Mouse (Mus musculus) heart, adult 18-20 months (tissue): ENCODE measurements around the gene Rp9. TPM values are rescaled to one million over a fixed set of nuclear protein-coding genes. Genes with fewer than 3 reads are reported as not detected.

Experiments
- DNase-seq, 2 experiments: peaks; one replicate each; pipeline ENCODE4 v3.0.0; 2021 to 2022; ENCODE audit warnings: mixed read lengths in 1 of 2
- long read RNA-seq, 2 experiments: library from polyadenylated mRNA; stranded (forward); transcript quantifications; one replicate each; pipeline ENCODE4 v2.0.0; 2021
- total RNA-seq, 2 experiments: library from RNA; stranded (reverse); gene quantifications; 2 replicates each; pipeline ENCODE4 v1.2.3; 2021

Gene Rp9
- 10 to 100 TPM; 39.2 to 39.6 TPM for total RNA-seq
- long read RNA-seq, experiment 1, transcript Rp9-201 (6 exons, 1,134 nt) = major isoform, 22 of 30 reads
- long read RNA-seq, experiment 1, partial matches to known transcripts = 2 of 30 reads
- long read RNA-seq, experiment 1, other reads (novel, unspliced or antisense) = 6 of 30 reads
- long read RNA-seq, experiment 2, transcript Rp9-201 (6 exons, 1,134 nt) = major isoform, 19 of 25 reads
- long read RNA-seq, experiment 2, partial matches to known transcripts = 6 of 25 reads
- long read RNA-seq, experiment 2, other reads (novel, unspliced or antisense) = 0 of 25 reads

GRCm38 (mm10) chr9:22469643-22470042 is at the start of gene Rp9:
TSS of gene Rp9 (minus strand) at chr9:22469743.
- no peak for DNase-seq

- DNase-seq = peak; percentile 24 to 51
These were observed 49.0 kb upstream of the Rp9 start for GRCm38 (mm10) chr9:22518394-22519041.

- DNase-seq = no peak
These were observed 45.5 kb upstream of the Rp9 start for GRCm38 (mm10) chr9:22515076-22515475.

- no peak for DNase-seq
These were observed 36.0 kb upstream of the Rp9 start for GRCm38 (mm10) chr9:22505574-22505973.

GRCm38 (mm10) chr9:22503581-22503980 is 34.0 kb upstream of the Rp9 start:
- DNase-seq = no peak

GRCm38 (mm10) chr9:22502972-22503371 is 33.4 kb upstream of the Rp9 start:
- no peak for DNase-seq

- no peak for DNase-seq
These were observed 27.7 kb upstream of the Rp9 start for GRCm38 (mm10) chr9:22497021-22497767.

- no peak for DNase-seq
These were observed 25.6 kb upstream of the Rp9 start for GRCm38 (mm10) chr9:22495133-22495532.

GRCm38 (mm10) chr9:22494203-22494807 is 24.8 kb upstream of the Rp9 start:
- DNase-seq = no peak

GRCm38 (mm10) chr9:22488963-22489362 is 19.4 kb upstream of the Rp9 start:
- no peak for DNase-seq

- no peak for DNase-seq
These were observed 16.7 kb upstream of the Rp9 start for GRCm38 (mm10) chr9:22486211-22486610.

- DNase-seq = peak; percentile 12 to 36
These were observed 15.2 kb upstream of the Rp9 start for GRCm38 (mm10) chr9:22484562-22485308.

GRCm38 (mm10) chr9:22483866-22484561 is 14.5 kb upstream of the Rp9 start:
- no peak for DNase-seq

- no peak for DNase-seq
These were observed 9.4 kb upstream of the Rp9 start for GRCm38 (mm10) chr9:22478946-22479345.

GRCm38 (mm10) chr9:22476265-22476664 is 6.7 kb upstream of the Rp9 start:
- DNase-seq = peak in 1 of 2 experiments; percentile 36

- DNase-seq = peak; percentile 95 to 96
These were observed 5.9 kb upstream of the Rp9 start, which contains the start of gene Bbs9 for GRCm38 (mm10) chr9:22475424-22475868. TSS of gene Bbs9 (plus strand) at chr9:22475715.

- DNase-seq = no peak
These were observed 664 bp downstream of the Rp9 start for GRCm38 (mm10) chr9:22468899-22469259.

GRCm38 (mm10) chr9:22468170-22468898 is 1.2 kb downstream of the Rp9 start:
- DNase-seq = peak in 1 of 2 experiments; percentile 75

- DNase-seq = peak; percentile 36 to 66
These were observed 2.0 kb downstream of the Rp9 start for GRCm38 (mm10) chr9:22467371-22468169.

- no peak for DNase-seq
These were observed 3.3 kb downstream of the Rp9 start for GRCm38 (mm10) chr9:22466212-22466611.
